Mouse (Mus musculus) kidney, postnatal 36 days (tissue): ENCODE data around the gene Glrb.

Experiments used
- DNase-seq, 2 experiments: peaks; one replicate each; pipeline ENCODE4 v3.0.0; 2021 to 2022; ENCODE audit warnings: mixed read lengths in 2 of 2

Glrb gene

DNA sequence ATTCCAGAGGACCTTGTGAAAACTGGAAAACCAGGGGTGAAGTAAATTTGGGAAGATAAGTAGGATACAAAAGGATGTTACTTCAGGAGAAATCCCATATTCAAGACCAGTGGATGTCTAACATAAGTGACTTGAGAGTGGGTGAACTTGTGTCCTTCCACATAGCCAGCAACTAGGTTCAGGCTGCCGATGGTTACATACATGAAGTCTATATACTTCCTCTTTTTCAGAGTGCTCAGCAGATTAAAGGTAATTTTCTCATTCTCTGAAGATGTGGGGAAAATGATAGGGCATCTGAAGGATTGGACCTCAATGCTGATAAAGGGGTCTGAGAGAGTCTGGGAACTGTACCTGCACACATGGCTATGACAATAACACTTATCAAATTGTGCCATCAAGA lies 89.5 kb downstream of the Glrb start:
- DNase-seq = no peak

DNA sequence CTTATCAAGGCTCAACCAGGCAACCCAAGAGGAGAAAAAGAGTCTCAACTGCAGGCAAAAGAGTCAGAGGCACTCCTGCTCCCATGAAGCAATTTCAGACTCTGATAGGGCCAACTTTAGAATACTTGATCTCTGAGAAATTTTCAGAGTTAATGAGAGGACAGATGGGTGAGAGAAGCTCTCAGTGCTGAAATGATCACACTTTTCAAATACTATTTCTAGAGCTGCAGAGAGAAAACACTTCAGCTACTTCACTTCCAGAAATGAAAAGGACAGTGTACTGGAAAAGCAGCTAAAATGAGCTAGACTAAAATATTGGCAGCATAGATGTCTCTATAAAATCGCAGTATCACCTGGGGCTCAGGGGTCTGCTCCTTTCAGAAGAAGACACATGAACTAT lies 94.8 kb downstream of the Glrb start:
- DNase-seq = no peak

DNA sequence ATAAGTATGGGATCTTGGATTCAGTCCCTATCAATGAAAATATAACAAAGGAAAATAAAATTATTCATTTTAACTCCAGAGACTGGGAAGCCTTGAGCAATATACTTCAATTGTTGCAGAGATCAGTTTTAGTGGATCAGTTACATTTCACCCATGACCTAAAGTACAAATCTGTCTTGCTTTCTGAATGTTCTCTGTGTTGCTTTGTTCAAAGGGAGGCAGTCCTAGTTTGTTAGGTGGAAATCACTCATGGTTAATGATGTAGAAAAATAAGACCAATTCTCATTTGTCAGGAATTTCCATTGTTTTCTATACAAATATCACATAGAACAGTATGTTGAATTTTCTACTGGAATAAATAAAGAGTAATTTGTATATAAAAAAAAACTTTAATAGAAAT lies 99.7 kb downstream of the Glrb start:
- DNase-seq = no peak

DNA sequence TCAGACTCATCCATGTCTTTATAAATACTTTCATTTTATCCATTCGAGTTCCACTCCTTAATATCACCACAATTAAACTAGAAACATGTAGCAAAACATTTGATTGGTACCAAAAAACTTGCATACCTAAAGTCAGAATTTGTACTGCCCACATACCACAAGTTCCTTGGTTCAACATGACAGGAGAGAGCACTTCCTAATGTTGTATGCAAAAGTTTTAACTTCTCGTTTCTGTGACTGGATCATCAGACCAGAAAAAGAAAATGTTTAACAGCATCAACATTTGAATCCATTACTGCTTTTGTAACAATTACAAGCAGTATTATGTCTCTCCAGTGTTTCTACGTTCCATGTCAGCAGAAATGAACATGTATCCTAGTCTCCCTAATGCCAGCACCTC lies 101.2 kb downstream of the Glrb start:
- no peak for DNase-seq

DNA sequence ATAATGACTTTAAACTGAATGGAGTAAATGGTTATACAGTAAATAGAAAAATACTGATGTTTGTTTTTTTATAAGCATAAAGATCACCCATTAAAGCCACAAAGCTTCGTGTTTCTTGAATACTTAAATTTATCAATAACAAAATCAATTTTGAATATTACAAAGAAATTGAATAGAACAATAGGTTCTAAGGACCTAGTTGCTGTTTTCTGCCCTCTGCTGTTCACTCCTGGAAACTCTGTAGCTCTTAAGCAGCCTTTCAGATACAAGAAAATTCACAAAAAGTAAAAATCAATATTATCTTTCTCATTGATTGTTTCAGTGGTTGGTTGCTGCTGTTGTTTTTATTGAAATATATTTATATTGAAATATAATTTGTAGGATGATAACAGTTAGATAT lies 108.1 kb downstream of the Glrb start:
- peak in 1 of 2 experiments; percentile 35 for DNase-seq

DNA sequence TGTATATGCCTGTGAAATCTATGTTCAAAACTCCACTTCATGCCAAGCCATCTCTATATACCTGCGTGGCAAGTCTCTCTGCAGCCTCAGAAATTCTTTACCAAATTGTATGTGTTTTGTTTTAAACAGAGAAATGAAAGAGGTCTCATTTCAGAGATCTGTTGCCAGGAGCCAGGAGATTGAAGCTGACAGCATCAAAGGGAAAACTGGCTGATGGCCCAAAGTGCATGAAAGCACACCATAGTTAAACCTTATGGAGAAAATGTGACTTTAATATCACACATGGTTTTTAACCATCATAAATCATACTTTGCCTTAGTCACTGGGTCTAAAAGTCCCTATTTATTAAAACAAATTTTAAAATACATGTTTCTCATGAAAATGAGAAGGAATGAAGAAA lies 109.6 kb downstream of the Glrb start:
- no peak for DNase-seq

DNA sequence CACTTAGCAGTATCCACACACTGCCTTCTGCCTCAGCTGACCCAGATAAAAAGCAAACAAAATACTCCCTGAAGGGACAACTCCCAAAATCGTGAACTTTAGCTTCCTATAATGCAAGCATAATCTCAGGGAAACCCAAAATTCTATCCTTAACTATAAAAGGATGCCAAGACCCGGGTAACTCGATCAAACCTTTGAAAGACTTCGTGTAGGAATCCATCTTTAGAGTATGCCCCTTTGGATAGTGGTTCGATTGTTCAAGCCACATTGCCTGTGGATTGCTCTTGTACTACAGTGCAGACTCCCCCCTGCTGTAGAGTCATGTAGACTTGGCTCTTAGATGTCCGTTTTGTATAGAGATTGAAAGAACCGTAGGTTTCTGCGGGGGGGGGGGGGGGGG lies 110.2 kb downstream of the Glrb start:
- no peak for DNase-seq

DNA sequence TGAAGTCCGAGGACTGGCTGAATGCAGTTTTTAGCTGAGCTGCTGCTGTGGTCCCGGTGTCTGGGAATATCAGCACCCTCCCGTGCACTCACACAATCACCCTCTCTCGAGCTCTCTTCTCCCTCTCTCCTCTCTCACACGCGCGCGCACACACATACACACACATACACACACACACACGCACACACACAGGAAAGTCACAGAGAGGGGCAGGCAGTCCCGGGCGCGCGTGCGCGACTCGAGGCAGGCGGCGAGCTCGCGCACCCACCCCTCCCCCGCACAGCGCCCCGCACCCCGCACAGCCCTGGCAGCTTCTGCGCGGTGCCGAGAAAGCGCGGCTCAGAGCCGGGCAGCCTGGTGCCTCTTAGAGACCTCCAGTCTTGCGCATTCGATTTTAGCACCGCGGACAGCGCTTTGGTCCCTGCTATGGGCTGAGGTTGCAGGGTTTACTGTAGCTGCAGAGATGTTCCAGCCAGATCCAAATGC lies 110.8 kb downstream of the Glrb start, which contains the start of gene Gria2:
Gene Gria2 (minus strand): TSS at position 240 of the 486 bp plus-strand sequence.
- DNase-seq = peak; percentile 48 to 81

DNA sequence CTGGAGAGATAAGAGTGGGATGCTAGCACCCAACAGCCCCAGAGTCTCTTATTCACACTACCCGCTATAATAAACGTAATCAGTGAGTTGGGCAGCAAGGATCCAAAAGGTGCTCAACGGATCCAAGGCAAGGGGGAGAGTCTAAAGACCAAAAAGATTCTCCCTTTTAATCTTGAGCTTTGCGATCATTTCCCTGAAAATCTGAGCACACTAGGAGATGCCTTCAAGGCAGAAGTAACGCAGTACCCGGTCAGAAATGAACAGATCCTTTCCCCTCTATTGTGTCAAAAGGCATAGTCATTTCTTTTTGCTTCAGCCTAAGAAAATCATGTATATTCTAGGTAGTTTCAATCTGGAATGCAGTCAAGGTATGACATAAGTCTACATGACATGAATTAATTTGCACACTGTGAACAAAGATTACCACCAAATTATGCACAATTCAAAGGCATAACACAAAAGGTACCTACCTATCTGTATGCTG lies 111.6 kb downstream of the Glrb start:
- no peak for DNase-seq

DNA sequence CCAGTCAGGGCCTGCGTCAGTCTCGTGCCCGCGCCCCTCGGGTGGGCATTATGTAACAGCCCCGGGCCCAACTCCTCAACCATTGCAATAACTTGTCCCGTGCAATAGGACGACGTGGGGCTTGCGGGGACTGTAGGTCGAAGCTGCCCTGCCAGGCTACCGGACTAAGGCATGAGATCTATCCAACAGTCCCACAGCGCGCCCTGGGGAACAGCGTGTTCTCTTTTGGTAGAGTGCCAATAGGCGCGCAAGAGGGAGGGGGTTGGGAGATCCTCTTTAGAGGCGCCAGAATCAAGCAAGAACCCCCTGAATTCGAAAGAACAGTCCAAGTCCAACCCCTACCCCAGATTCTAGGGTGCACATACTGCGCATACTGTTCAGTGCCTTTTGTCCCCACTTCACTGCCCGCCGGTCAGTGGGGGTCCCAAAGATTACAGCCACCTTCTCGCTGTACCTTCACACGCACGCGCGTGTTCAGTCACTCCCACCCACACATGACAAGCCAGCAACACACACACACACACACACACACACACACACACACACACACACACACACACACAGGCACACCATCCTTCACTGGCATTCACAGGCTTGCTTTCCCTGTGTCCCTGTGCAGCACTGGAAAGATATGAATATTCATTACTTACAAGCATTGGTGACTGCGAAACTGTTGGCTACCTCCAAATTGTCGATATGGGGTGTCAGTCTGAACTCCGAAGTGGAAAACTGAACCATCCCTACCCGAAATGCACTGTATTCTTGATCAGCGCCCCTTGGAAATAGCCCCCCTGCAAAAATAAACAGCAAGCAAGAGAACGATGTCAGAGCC lies 112.2 kb downstream of the Glrb start:
- no peak for DNase-seq

DNA sequence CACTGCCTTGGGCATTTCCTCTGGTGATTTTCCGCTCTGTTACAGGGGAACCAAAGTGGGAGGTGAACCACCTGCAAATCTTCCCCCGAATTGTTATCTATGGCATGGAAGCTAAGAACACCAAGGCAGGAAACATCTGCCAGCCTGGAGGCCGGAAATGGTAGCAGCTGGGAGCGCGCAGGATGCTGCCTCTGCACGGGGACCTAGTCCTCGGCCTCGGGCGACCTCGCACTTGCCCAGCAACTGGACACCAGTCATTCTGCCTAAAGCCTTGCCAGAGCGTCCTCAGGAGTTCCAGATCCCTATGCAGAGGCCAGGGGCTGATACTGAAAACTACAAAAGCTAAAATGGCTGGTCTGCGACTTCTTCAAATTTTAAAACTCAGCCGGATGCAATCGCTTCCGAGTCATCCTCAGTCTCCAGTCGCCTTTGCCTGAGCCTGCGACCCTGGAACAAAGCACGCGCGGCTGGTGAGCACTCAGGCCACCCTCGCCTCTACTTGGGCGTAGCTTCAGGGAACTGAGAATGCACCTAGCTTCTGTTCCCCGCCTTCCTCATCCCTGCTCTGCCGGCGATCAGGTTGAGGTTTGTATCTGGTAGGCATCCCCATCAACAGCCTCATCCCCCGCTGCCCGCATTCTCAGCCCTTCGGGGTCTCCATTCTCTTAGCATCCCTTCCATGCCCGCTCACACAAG lies 113.0 kb downstream of the Glrb start:
- no peak for DNase-seq

DNA sequence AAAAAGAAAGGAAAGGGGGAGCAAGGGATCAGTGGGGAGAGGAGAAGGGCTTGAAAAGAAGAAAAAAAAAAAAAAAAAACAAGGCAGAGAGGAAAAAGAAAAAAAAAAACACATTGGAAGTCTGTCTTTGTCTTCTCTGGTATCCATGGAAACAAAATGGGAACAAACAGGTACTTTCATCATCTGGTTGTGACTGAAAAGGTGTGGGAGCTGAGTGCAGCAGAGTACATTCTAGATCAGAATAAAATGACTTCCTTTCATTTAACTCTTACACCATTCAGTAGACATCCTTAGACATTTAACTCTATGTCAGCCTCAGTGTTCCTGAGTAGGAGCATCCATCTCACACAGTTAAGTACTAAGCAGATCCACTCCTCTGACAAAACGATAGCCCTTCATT lies 115.5 kb downstream of the Glrb start:
- DNase-seq = no peak

DNA sequence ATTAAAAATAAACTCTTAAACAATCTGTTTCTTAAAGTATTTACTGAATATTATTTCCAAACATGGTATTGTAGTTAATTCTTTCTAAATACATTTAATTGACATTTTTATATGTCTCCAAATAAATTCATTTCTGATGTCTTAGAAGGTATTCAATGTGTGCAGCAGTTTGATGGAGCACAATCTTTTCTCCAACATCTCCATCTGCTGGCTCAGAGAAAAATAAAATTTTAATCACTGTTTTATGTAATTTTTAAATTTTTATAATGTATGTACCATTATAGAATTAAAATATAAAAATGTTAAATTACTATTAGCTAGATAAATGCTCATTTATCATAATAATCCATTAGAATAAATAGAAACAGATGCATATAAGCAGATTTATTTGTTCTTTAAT lies 116.7 kb downstream of the Glrb start:
- no peak for DNase-seq

DNA sequence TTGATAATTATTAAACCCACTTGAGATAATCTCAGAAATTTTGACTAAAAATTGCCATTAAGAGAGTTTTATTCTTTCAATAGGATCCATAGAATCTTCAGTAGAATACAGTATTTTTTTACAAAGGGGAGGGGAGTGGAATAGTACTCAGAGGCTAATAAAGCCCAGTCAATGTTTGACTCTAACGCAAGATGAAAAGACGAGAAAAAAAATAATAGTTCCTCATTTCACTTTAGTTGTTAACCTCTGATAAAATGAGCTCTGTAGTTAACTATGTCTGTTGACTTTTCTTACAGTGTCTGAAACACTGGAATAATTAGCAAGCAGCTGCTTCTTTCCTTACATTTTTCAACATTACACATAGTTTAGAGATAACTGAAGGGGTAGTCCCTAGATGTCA lies 118.2 kb downstream of the Glrb start:
- no peak for DNase-seq
